Mouse (Mus musculus) testis, adult 2 months (tissue): Measurements from ENCODE around the gene Ccdc85c. TPM values are rescaled to one million over a fixed set of nuclear protein-coding genes. Genes with fewer than 3 reads are reported as not detected.

Experiments
- H3K27ac ChIP-seq: fragments of 200-500 bp; 2 replicates; pipeline ENCODE4 v1.5.1; 2012; ENCODE audit warnings: low read depth, low read length; ENCODE audit not compliant: control insufficient read depth, insufficient read depth
- H3K27me3 ChIP-seq: fragments of 200-500 bp; 2 replicates; pipeline ENCODE4 v1.6.1; 2012; ENCODE audit warnings: mild to moderate bottlenecking, low read length, moderate library complexity; ENCODE audit not compliant: control insufficient read depth, insufficient read depth
- H3K36me3 ChIP-seq: fragments of 200-500 bp; 2 replicates; pipeline ENCODE4 v1.6.1; 2012; ENCODE audit warnings: mild to moderate bottlenecking, low read length; ENCODE audit not compliant: control insufficient read depth, insufficient read depth
- H3K4me1 ChIP-seq: fragments of 200-500 bp; 2 replicates; pipeline ENCODE4 v1.6.1; 2012; ENCODE audit warnings: low read length; ENCODE audit not compliant: control insufficient read depth, insufficient read depth
- H3K4me3 ChIP-seq: fragments of 200-500 bp; 2 replicates; pipeline ENCODE4 v1.5.1; 2012; ENCODE audit warnings: low read depth, mild to moderate bottlenecking, low read length, moderate library complexity, mixed read lengths; ENCODE audit not compliant: control insufficient read depth
- CTCF ChIP-seq: fragments of 200-500 bp; IDR thresholded peaks from 2 replicates; pipeline ENCODE4 v1.5.1; 2012; ENCODE audit warnings: low read depth, mild to moderate bottlenecking, inconsistent platforms, low read length, moderate library complexity; ENCODE audit not compliant: control insufficient read depth, insufficient read depth, insufficient replicate concordance
- POLR2A ChIP-seq: fragments of 200-500 bp; IDR thresholded peaks from 2 replicates; pipeline ENCODE4 v1.6.1; 2012; ENCODE audit warnings: low read depth, mild to moderate bottlenecking, inconsistent platforms, low read length, moderate library complexity; ENCODE audit not compliant: control insufficient read depth
- polyA plus RNA-seq: library from polyadenylated mRNA; depleted of rRNA; stranded (reverse); fragments of >200 nt; gene quantifications from 2 replicates; pipeline ENCODE4 v1.2.3, GENCODE M21; 2012

Ccdc85c gene
- polyA plus RNA-seq, 1 experiment = 22.6 TPM

- Histone ChIP-seq H3K27ac (no peak overlapping the region), H3K36me3 (no peaks in the 10 kb centered on the region), H3K4me1 (peaks cover 2% of the 10 kb centered on the region), H3K4me3 (no peak overlapping the region), H3K27me3 (no peaks in the 10 kb centered on the region)
- TF ChIP-seq CTCF = no peak
- TF ChIP-seq POLR2A = no peak
Measured at GRCm38 (mm10) chr12:108212071-108212470, 63.2 kb downstream of the Ccdc85c start.

GRCm38 (mm10) chr12:108210623-108211022, 64.6 kb downstream of the Ccdc85c start:
- Histone ChIP-seq H3K27me3 (no peaks in the 10 kb centered on the region), H3K27ac (no peak overlapping the region), H3K4me1 (peaks cover 2% of the 10 kb centered on the region), H3K4me3 (no peak overlapping the region), H3K36me3 (no peaks in the 10 kb centered on the region)
- TF ChIP-seq POLR2A (no peak), CTCF (no peak)

- H3K4me3 ChIP-seq = no peak overlapping the region
- no peaks in the 10 kb centered on the region for H3K36me3 ChIP-seq
- TF ChIP-seq CTCF (peak; percentile 70; the same call in 1 of the 2 replicates), POLR2A (no peak)
- H3K27ac ChIP-seq = no peak overlapping the region
- peaks cover 2% of the 10 kb centered on the region for H3K4me1 ChIP-seq
- no peaks in the 10 kb centered on the region for H3K27me3 ChIP-seq
Measured at GRCm38 (mm10) chr12:108208726-108209438, 66.3 kb downstream of the Ccdc85c start.

- peaks cover 2% of the 10 kb centered on the region; the same call in 1 of the 2 replicates for H3K4me1 ChIP-seq
- H3K27ac ChIP-seq = no peak overlapping the region
- no peaks in the 10 kb centered on the region for H3K27me3 ChIP-seq
- no peaks in the 10 kb centered on the region for H3K36me3 ChIP-seq
- H3K4me3 ChIP-seq = no peak overlapping the region
- TF ChIP-seq CTCF (no peak), POLR2A (no peak)
Measured at GRCm38 (mm10) chr12:108208216-108208615, 67.0 kb downstream of the Ccdc85c start.

GRCm38 (mm10) chr12:108206641-108207040, 68.6 kb downstream of the Ccdc85c start:
- TF ChIP-seq CTCF (peak; percentile 69), POLR2A (no peak)
- H3K27ac ChIP-seq = no peak overlapping the region
- peaks cover 2% of the 10 kb centered on the region; the same call in 1 of the 2 replicates for H3K4me1 ChIP-seq
- no peaks in the 10 kb centered on the region for H3K27me3 ChIP-seq
- H3K36me3 ChIP-seq = no peaks in the 10 kb centered on the region
- no peak overlapping the region for H3K4me3 ChIP-seq

- Histone ChIP-seq H3K4me3 (no peak overlapping the region), H3K36me3 (peaks cover 2% of the 10 kb centered on the region; the same call in 1 of the 2 replicates), H3K27me3 (no peaks in the 10 kb centered on the region), H3K27ac (no peak overlapping the region), H3K4me1 (no peaks in the 10 kb centered on the region)
- TF ChIP-seq CTCF = no peak
Measured at GRCm38 (mm10) chr12:108204978-108205377, 70.2 kb downstream of the Ccdc85c start.

GRCm38 (mm10) chr12:108203895-108204294, 71.3 kb downstream of the Ccdc85c start:
- Histone ChIP-seq H3K27ac (no peak overlapping the region), H3K27me3 (no peaks in the 10 kb centered on the region), H3K4me3 (no peak overlapping the region), H3K4me1 (no peaks in the 10 kb centered on the region), H3K36me3 (peaks cover 5% of the 10 kb centered on the region)
- TF ChIP-seq POLR2A (no peak), CTCF (no peak)

GRCm38 (mm10) chr12:108200094-108200493, 75.1 kb downstream of the Ccdc85c start:
- Histone ChIP-seq H3K4me1 (no peaks in the 10 kb centered on the region), H3K36me3 (peaks cover 6% of the 10 kb centered on the region)
- TF ChIP-seq POLR2A (no peak), CTCF (no peak)

More at GRCm38 (mm10) chr12:108200094-108200493, 75.1 kb downstream of the Ccdc85c start:
- no peak overlapping the region for H3K4me3 ChIP-seq
- no peaks in the 10 kb centered on the region for H3K27me3 ChIP-seq
- H3K27ac ChIP-seq = no peak overlapping the region
